Mouse (Mus musculus) G1E (cell line): ENCODE results near the gene Pex14.

Source experiments
- CTCF ChIP-seq: IDR thresholded peaks from 2 replicates; pipeline ENCODE4 v1.5.1; 2012; ENCODE audit warnings: low read depth, low read length, inconsistent platforms, mixed read lengths
- GATA1 ChIP-seq: IDR thresholded peaks from 2 replicates; pipeline ENCODE4 v1.6.1; 2012; ENCODE audit warnings: borderline replicate concordance, low read length, inconsistent platforms, mixed read lengths
- GATA2 ChIP-seq: IDR thresholded peaks from 2 replicates; pipeline ENCODE4 v1.6.1; 2012; ENCODE audit warnings: low read depth, low read length, inconsistent platforms, borderline replicate concordance

DNA sequence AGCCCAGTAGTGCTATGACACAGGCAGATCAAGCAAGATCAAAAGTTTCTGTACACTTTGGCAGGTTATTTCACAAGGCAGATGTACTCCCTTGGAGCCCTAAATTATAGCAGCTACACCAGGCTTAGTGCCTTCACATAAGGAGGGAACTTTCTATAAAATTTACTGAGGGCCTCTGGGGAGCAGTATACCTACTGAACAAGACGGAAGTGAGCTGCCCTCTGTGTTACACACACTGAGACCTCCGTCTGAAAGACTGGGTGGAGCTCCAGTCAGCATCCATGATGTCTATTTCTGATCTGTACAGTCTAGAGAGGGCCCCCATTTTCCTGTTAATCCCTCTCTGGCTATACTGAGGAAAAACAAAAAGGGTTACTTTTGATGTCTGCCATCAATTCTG, 109.6 kb downstream of the Pex14 start:
- TF ChIP-seq CTCF (no peak), GATA1 (no peak), GATA2 (no peak)
